Mouse (Mus musculus): ENCODE results near the gene Gm20772.
"Not testable (repeated sequence)": the region's sequence is repeated elsewhere in the genome, so short reads cannot be mapped to it uniquely, and the experiment has no call there.

Gene Gm20772

DNA sequence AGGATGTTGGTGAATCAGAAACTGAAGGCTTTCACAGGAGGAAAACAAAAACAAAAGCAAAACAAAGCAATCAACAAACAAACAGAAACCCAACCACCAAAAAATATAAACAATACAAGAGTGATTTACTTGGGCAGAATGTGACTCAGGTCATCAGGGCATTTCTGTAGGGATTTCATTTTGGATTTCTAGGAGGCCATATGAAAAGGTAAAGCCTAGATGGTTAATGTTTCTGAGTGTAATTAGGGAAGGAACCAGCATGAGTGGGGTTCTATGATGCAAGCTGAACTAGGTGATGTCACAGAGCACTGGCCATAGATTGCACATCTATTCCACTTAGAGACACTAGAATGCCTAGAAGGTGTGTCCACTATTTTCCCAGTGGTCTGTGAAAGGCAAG lies at the start of gene Gm20772, which contains the start of gene Gm20831:
TSS of gene Gm20772 (plus strand) at position 301 of the 400 bp plus-strand sequence.
TSS of gene Gm20831 (plus strand) at position 301 of the 400 bp plus-strand sequence.
- not testable (repeated sequence) for DNase-seq

DNA sequence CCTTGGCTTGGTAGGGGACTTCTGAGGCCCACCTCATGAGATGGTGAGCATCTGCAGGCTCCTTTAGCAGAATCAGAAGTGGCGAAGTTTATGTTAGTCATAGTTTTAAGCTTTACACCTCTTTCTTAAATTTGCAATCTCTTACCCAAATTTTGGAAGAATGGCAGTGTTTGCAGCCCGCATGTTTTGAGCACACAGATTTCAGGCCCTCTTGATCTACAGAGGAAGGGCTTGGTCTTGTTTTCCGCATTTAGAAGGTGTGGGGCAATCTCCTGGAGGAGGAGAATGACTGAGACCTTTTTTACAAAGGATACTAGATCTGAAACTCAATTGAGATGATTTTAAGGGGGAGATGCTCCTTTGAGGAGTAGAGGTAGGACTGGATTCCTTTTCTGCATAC lies 28.4 kb upstream of the Gm20772 start, which contains the start of gene Gm21904:
TSS of gene Gm21904 (minus strand) at position 101 of the 400 bp plus-strand sequence.
- not testable (repeated sequence) for DNase-seq
